Mouse (Mus musculus) layer of hippocampus, adult 2 months (tissue): ENCODE results near the gene Ankrd66. TPM values are rescaled to one million over a fixed set of nuclear protein-coding genes. Genes with fewer than 3 reads are reported as not detected.

ENCODE experiments used
- DNase-seq, 2 experiments: peaks; one replicate each; pipeline ENCODE4 v3.0.0; 2022; ENCODE audit warnings: low spot score in 2 of 2
- H3K27ac ChIP-seq: fragments of 200-600 bp; 2 replicates; pipeline ENCODE4 v1.8.1; 2022
- H3K4me3 ChIP-seq: fragments of 200-600 bp; 2 replicates; pipeline ENCODE4 v1.8.1; 2022; ENCODE audit warnings: mild to moderate bottlenecking
- CTCF ChIP-seq: fragments of 200-600 bp; conservative IDR thresholded peaks from 2 replicates; pipeline ENCODE4 v1.8.1; 2022; ENCODE audit warnings: antibody characterized with exemption, mild to moderate bottlenecking, moderate library complexity
- long read RNA-seq, 2 experiments: library from polyadenylated mRNA; stranded (forward); transcript quantifications; one replicate each; pipeline ENCODE4 v2.0.0; 2021; ENCODE audit warnings: borderline mapping rate in 2 of 2
- total RNA-seq, 2 experiments: library from RNA; stranded (reverse); gene quantifications; 2 replicates each; pipeline ENCODE4 v1.2.3; 2021

Ankrd66 gene
- total RNA-seq, result under 1 TPM; 0.37 to 0.38 TPM
- long read RNA-seq, experiment 1, partial matches to known transcripts, result 1 of 2 reads
- long read RNA-seq, experiment 1, other reads (novel, unspliced or antisense), result 1 of 2 reads
- long read RNA-seq, experiment 2, result 0 reads

DNA sequence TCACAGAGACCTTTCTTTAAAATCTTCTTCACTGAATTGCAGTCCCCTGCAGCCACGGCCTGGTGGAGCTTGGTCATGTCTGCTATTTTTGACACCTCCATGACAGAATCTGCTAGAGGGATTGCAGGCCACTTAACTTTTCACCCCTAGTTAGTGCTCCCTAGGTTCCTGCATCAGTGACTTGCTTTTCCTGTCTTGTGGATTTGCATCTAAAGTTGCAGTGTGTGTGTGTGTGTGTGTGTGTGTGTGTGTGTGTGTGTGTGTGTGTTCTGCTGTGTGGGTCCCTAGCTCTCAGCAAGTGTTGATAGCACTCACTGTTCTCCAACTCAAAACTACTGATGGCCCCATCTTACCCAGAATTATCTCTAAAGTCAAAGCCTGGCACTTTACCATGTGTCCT is at the start of gene Ankrd66:
Ankrd66 (minus strand) TSS at position 101 of the 400 bp plus-strand sequence.
- no peak for TF ChIP-seq CTCF
- no peak within 1 kb of the TSS for H3K27ac ChIP-seq
- no peak within 1 kb of the TSS for H3K4me3 ChIP-seq
- no peak for DNase-seq

DNA sequence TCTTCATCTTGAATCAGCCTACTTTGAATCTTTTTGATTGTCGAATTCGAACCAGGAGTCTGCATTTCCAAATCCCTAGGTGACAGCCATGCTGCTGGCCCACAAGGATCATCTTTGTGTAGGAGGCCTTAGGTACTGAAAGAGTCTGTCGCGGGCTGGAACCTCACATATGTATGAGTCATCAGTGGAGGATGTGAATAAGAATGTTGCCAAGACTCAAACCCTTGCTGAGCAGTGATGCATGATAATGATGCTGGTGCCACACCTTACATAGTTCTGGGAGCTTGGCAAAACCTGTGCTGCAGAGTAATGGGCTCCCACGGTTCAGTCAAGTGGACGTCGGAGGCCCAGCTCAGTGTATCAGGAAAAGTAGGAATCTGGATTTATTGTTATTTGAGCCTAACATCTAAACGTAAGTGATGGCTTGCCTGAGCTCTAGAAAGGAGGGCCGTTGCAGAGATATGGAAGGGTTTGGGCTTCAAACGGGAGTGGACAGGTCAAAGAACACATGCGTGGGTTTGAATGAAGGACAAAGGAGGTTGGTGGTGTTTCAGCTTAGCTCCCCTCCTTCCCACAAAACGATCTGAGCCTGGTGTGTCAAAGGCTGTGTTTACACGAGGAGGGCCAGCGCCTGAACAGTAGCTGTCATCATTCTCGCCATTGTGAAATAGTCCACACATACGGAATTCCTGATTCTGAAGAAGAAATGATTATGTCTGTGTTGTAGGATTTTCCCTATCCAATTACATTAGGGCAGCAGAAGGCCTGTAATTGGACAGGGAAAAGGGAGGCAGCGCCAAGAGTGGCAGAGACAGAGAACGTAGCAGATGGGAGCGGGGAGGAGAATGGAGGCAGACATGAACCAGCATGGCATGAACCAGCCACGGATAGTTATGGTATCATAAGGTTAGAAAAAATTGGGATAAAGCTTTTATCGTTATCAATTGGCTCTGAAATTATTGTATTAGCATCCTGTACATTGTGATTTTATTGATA is 49.2 kb upstream of the Ankrd66 start:
- no peak overlapping the region for H3K27ac ChIP-seq
- H3K4me3 ChIP-seq, result no peak overlapping the region
- peak in 1 of 2 experiments; percentile 32 for DNase-seq
- no peak for TF ChIP-seq CTCF

GRCm38 (mm10) chr17:43590531-43590930 is 47.1 kb upstream of the Ankrd66 start:
- Histone ChIP-seq H3K27ac (no peak overlapping the region), H3K4me3 (no peak overlapping the region)
- no peak for TF ChIP-seq CTCF
- no peak for DNase-seq

DNA sequence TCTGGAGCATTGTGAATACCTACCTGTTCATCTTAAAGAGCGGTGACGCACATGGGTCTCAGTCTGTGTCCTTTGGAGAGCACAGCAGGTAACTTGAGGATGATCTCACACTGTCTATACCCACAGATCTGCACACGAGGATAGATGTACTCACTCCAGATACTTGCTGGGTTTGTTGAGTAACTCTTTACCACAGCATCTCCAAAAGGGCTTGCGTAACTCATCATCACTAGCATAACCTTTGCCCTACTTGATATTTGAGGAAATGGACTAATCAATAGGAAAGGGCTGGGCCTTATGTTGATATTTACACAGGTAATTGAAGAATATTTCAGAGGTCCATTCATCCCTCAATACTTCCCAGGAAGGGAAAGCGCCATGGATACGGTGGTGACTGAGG is 46.3 kb upstream of the Ankrd66 start:
- Histone ChIP-seq H3K4me3 (no peak overlapping the region), H3K27ac (no peak overlapping the region)
- no peak for TF ChIP-seq CTCF
- no peak for DNase-seq

GRCm38 (mm10) chr17:43587278-43587677 is 43.8 kb upstream of the Ankrd66 start:
- DNase-seq, result no peak
- H3K27ac ChIP-seq, result no peak overlapping the region
- no peak for TF ChIP-seq CTCF
- H3K4me3 ChIP-seq, result no peak overlapping the region

GRCm38 (mm10) chr17:43584771-43585170 is 41.3 kb upstream of the Ankrd66 start:
- TF ChIP-seq CTCF, result no peak
- no peak for DNase-seq
- H3K4me3 ChIP-seq, result no peak overlapping the region
- no peak overlapping the region for H3K27ac ChIP-seq

DNA sequence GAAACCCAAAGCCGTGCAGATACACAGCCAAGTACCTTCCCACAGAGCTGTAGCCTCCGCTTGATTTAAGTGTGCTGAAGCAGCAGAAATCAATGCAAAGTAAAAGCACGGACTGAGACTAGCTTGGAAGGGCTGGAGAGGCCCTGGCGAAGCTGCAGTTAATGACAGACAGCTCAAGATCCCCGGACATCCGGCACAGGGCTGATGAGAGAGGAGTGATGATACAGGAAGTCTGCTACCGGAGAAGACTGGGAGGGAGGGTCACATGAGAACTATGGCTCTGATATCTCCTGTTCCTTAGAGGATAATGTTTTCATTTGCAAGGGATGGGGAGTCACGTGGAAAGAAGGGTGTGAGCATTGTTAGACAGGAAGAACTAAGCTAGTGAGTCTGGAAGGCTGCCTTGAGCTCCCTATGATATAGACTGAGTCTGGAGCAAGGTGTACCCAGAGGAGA is 37.6 kb upstream of the Ankrd66 start:
- TF ChIP-seq CTCF, result no peak
- peak overlapping the region; percentile 47; the same call in 1 of the 2 replicates for H3K27ac ChIP-seq
- peak overlapping the region; percentile 12; the same call in 1 of the 2 replicates for H3K4me3 ChIP-seq
- no peak for DNase-seq

DNA sequence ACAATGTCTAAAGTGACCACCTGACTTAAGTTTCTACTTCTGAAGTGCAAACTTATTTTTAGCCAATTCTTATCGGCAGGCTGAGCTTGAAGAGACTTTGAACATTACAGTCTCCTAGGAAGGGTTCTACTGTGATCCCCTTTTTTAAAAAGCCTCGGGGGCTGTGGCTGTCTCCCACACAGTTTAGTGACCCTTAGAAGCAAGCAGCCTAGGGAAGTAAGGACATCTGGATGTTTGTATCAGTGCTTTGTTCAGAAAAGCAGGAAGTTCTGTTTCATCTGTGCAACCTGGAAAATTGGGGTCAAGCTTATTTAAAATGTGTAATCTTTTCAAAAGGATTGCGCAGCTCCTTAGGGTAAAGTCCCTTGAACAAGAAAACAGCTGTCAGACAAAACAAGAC is 37.0 kb upstream of the Ankrd66 start:
- TF ChIP-seq CTCF, result no peak
- Histone ChIP-seq H3K27ac (peak overlapping the region; percentile 47; the same call in 1 of the 2 replicates), H3K4me3 (no peak overlapping the region; the same call in 1 of the 2 replicates)
- DNase-seq, result no peak

DNA sequence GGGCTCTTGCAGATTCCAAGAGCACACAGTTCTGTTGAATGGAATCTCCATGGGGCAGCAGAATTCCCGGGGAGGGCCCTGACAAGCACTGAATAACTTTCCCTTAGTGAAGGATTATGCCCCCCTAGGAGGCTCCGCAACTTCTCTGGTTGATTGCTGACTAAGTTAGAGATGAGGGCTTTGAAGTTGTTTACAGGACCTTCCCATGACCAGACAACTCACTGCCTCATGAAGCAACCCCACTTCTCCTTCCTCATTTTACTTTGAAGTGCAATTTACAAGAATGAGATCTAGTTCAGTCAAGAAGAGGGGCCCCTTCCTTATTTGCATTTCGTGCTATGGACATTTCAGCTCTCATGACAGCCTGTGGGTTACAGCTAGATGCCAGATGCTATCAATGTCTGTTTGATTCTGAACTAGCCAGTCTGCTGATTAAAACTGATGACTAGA is 30.2 kb upstream of the Ankrd66 start:
- H3K4me3 ChIP-seq, result no peak overlapping the region
- TF ChIP-seq CTCF, result no peak
- DNase-seq, result no peak
- peak overlapping the region; percentile 66 for H3K27ac ChIP-seq

GRCm38 (mm10) chr17:43569287-43569686 is 25.8 kb upstream of the Ankrd66 start:
- H3K4me3 ChIP-seq, result peak overlapping the region; percentile 26; the same call in 1 of the 2 replicates
- DNase-seq, result no peak

GRCm38 (mm10) chr17:43567992-43568888 is 24.8 kb upstream of the Ankrd66 start, which contains the start of gene Pla2g7:
Pla2g7 (plus strand) TSS chr17:43568098.
- peak within 1 kb of the TSS; percentile 86 for H3K27ac ChIP-seq
- no peak for TF ChIP-seq CTCF
- peak; percentile 59 to 64 for DNase-seq

More at GRCm38 (mm10) chr17:43569287-43569686, 25.8 kb upstream of the Ankrd66 start:
- TF ChIP-seq CTCF, result no peak
- H3K27ac ChIP-seq, result 0 out of 2 replicates have a peak overlapping the region, but pooled peaks have one; percentile 48

DNA sequence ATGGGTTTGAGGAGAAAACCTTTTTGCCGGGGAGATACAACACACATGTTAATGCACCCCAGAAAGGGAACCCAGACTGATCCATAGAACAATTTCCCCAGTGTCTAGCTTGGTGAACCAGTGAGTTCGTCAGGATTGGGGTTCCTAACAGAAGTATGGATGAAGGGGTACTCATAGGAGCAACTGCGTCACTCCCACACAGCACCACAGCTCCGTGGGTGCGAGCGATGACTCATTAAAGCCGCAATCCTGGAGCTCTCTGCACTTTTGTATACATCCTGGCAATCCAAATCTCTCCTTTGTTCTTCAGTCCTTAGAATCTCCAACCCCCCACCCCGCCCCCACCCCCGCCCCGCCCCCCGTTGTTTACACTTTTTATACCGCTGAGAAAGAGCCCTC is 24.2 kb upstream of the Ankrd66 start:
- H3K27ac ChIP-seq, result peak overlapping the region; percentile 86; the same call in 1 of the 2 replicates
- no peak for TF ChIP-seq CTCF
- DNase-seq, result peak in 1 of 2 experiments; percentile 8
- H3K4me3 ChIP-seq, result peak overlapping the region; percentile 59

More at GRCm38 (mm10) chr17:43567992-43568888, 24.8 kb upstream of the Ankrd66 start, which contains the start of gene Pla2g7:
- peak within 1 kb of the TSS; percentile 59 for H3K4me3 ChIP-seq
